Mouse (Mus musculus) lung, postnatal 0 days (tissue): ENCODE data around the gene Robo2. TPM values are rescaled to one million over a fixed set of nuclear protein-coding genes. Genes with fewer than 3 reads are reported as not detected.
"Not testable (repeated sequence)": the region's sequence is repeated elsewhere in the genome, so short reads cannot be mapped to it uniquely, and the experiment has no call there.

Source experiments
- ATAC-seq: fragments of 200-750 bp; cut with Nextera tagmentation; 2 replicates; pipeline ENCODE4 v1.8.0; 2017; ENCODE audit warnings: moderate library complexity
- DNase-seq: peaks from one replicate; pipeline ENCODE4 v3.0.0-alpha.2; 2016; ENCODE audit warnings: low spot score
- H3K27ac ChIP-seq: fragments of 300-500 bp; sonication (generic); 2 replicates; pipeline ENCODE4 v1.5.1; 2014; ENCODE audit warnings: antibody characterized with exemption, mild to moderate bottlenecking, low read length, mixed read lengths
- H3K27me3 ChIP-seq: fragments of 300-500 bp; sonication (generic); replicated peaks from 2 replicates; pipeline ENCODE4 v1.6.1; 2014; ENCODE audit warnings: low read length, mixed read lengths; ENCODE audit not compliant: insufficient read depth
- H3K36me3 ChIP-seq: fragments of 300-500 bp; sonication (generic); 2 replicates; pipeline ENCODE4 v1.6.1; 2014; ENCODE audit warnings: low read length, mixed read lengths; ENCODE audit not compliant: insufficient read depth
- H3K4me1 ChIP-seq: fragments of 300-500 bp; sonication (generic); 2 replicates; pipeline ENCODE4 v1.6.1; 2014; ENCODE audit warnings: antibody characterized with exemption, low read depth, low read length, mixed read lengths; ENCODE audit not compliant: insufficient read depth
- H3K4me2 ChIP-seq: fragments of 300-500 bp; sonication (generic); replicated peaks from 2 replicates; pipeline ENCODE4 v1.6.1; 2014; ENCODE audit warnings: low read depth, mild to moderate bottlenecking, low read length, moderate library complexity, mixed read lengths
- H3K4me3 ChIP-seq: fragments of 300-500 bp; sonication (generic); 2 replicates; pipeline ENCODE4 v1.5.1; 2014; ENCODE audit warnings: low read depth, low read length
- H3K9ac ChIP-seq: fragments of 300-500 bp; sonication (generic); replicated peaks from 2 replicates; pipeline ENCODE4 v1.6.1; 2014; ENCODE audit warnings: low read depth, mild to moderate bottlenecking
- H3K9me3 ChIP-seq: fragments of 300-500 bp; sonication (generic); 2 replicates; pipeline ENCODE4 v1.6.1; 2016; ENCODE audit warnings: low read length, mixed read lengths
- CTCF ChIP-seq: IDR thresholded peaks from 2 replicates; pipeline ENCODE4 v1.5.1; 2016; ENCODE audit warnings: antibody characterized with exemption, mild to moderate bottlenecking
- EP300 ChIP-seq: IDR thresholded peaks from 2 replicates; pipeline ENCODE4 v1.6.1; 2016; ENCODE audit warnings: antibody characterized with exemption, mild to moderate bottlenecking, control low read depth
- WGBS: fragments of 180-500 bp; shearing (Covaris S2); extraction: QIAGEN DNeasy Blood & Tissue Kit; methylation state at CpG from one replicate; pipeline ENCODE4 v1.1.7; 2014; 5-methylcytosine and 5-hydroxymethylcytosine counted together
- polyA plus RNA-seq: library from polyadenylated mRNA; unstranded; fragments of >200 nt; fragmentation: Nextera tagmentation; extraction: Ambion mirVana; gene quantifications from 2 replicates; pipeline ENCODE4 v1.2.1, GENCODE M21; 2015

The Robo2 gene
- polyA plus RNA-seq, 1 experiment from 2014 or later, result 13.3 TPM

- no peak for DNase-seq
- ATAC-seq, result no peak
- 87% methylated on average over 5 of the region's 5 CpGs for WGBS
- Histone ChIP-seq H3K36me3 (no peaks in the 10 kb centered on the region), H3K27me3 (no peaks in the 10 kb centered on the region), H3K4me3 (no peak overlapping the region), H3K9ac (no peak overlapping the region), H3K9me3 (no peaks in the 10 kb centered on the region), H3K27ac (no peak overlapping the region), H3K4me2 (no peak overlapping the region), H3K4me1 (no peaks in the 10 kb centered on the region)
- TF ChIP-seq CTCF, result no peak
- no peak for TF ChIP-seq EP300
These were observed 283.1 kb downstream of the Robo2 start for GRCm38 (mm10) chr16:74128443-74128983.

- no peak overlapping the region for H3K4me2 ChIP-seq
- H3K27ac ChIP-seq, result no peak overlapping the region
- ATAC-seq (no peak), DNase-seq (no peak)
- H3K27me3 ChIP-seq, result no peaks in the 10 kb centered on the region
- H3K9ac ChIP-seq, result no peak overlapping the region
- no peak overlapping the region for H3K4me3 ChIP-seq
- WGBS, result 84% methylated on average over 3 of the region's 3 CpGs
- H3K36me3 ChIP-seq, result no peaks in the 10 kb centered on the region
- H3K4me1 ChIP-seq, result no peaks in the 10 kb centered on the region
- TF ChIP-seq EP300 (no peak), CTCF (no peak)
- H3K9me3 ChIP-seq, result no peaks in the 10 kb centered on the region
These were observed 298.5 kb downstream of the Robo2 start for GRCm38 (mm10) chr16:74113155-74113554.

DNA sequence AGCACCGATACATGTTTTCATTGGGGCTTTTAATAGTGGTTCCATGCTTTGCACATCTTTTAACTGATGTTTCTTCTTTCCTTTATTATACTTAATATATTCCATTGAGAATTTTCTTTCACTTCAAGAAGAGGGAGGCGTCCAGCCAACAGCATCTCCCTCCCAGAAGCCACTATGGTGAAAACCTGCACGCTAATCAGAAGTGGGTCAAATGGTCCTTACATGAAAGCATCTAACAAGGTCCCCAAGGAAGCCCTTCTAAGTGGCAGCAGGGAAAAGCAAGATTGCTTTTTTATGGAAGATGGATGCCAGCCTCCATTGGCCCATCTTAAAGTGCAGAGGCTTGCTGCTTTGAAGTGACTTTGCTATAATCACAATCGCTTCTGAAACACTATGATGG, 300.5 kb downstream of the Robo2 start:
- H3K27me3 ChIP-seq, result no peaks in the 10 kb centered on the region
- H3K4me3 ChIP-seq, result no peak overlapping the region
- H3K9ac ChIP-seq, result no peak overlapping the region
- no peak overlapping the region for H3K27ac ChIP-seq
- no peak for TF ChIP-seq EP300
- TF ChIP-seq CTCF, result no peak
- no peak overlapping the region for H3K4me2 ChIP-seq
- WGBS, result 79% methylated on average over 4 of the region's 4 CpGs
- H3K4me1 ChIP-seq, result no peaks in the 10 kb centered on the region
- ATAC-seq, result no peak
- no peak for DNase-seq
- H3K36me3 ChIP-seq, result no peaks in the 10 kb centered on the region
- H3K9me3 ChIP-seq, result no peaks in the 10 kb centered on the region

DNA sequence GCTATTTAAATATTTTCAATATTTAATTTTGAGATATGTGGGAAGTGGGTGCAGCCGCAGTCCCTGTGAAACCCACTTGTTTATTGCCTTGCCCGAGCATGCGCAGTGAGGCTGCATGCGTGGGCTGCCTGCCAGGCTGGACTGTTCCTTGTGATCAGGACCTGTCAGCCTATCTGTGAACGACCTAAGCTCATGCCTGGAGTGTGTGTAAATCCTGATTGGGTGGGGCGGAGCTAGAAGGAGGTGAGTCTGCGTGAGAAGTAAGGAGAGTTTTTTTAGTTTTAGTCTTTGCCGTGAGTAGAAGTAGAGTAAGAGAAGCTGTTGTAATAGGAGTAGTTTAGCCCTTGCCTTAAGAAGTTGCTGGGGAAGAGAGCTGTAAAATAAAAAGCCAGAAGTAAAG, 307.2 kb downstream of the Robo2 start:
- H3K27me3 ChIP-seq, ATAC-seq, H3K36me3 ChIP-seq, H3K4me3 ChIP-seq, H3K4me2 ChIP-seq, H3K4me1 ChIP-seq, DNase-seq, H3K9ac ChIP-seq, H3K27ac ChIP-seq, H3K9me3 ChIP-seq: not testable (repeated sequence)
- WGBS, result 76% methylated on average over 8 of the region's 8 CpGs

DNA sequence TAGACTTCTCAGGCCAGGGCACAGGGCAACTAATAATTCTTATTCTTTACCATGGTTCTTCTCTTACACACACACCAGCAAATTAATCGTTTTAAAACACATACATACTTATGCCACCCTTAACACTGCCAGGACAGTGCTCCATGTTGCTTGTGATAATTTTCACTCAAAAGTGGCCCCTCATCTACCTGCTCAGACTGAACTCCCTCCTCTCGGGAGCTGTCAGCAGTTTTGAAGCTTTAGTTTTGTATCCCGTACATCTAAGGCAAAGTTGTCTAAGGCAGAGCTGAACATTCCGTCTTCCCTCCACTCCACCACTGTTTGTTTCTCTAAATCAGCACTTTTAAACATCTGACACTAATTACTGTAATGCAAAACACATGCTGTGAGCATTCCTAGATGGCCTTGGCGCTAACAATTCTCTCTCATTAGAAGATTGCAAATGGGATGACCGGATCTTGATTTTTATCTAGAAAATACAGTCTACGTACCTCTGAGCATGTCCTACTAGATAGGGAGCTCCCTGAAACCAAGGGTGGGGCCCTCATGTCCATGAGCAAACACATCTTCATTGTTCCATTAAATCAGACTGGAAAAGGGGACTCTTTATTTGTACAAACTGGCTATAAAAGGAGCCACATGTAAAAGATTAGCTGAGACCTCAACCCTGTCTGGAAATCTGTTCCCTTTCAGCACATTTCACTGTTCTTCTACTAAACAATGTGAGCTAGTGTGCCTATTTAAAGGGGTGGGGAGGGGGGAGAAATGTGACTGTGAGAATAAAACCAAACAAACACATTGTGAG, 318.4 kb downstream of the Robo2 start:
- TF ChIP-seq CTCF (no peak), EP300 (no peak)
- Histone ChIP-seq H3K27me3 (no peaks in the 10 kb centered on the region), H3K27ac (no peak overlapping the region), H3K9ac (no peak overlapping the region), H3K4me3 (no peak overlapping the region), H3K4me2 (no peak overlapping the region), H3K36me3 (no peaks in the 10 kb centered on the region), H3K9me3 (no peaks in the 10 kb centered on the region), H3K4me1 (no peaks in the 10 kb centered on the region)
- ATAC-seq (peak; percentile 47; the same call in 1 of the 2 replicates), DNase-seq (no peak)
- WGBS, result 50% methylated on average over 7 of the region's 7 CpGs

- no peaks in the 10 kb centered on the region for H3K4me1 ChIP-seq
- H3K4me2 ChIP-seq, result no peak overlapping the region
- 67% methylated on average over 1 of the region's 1 CpGs for WGBS
- no peak for DNase-seq
- no peak overlapping the region for H3K27ac ChIP-seq
- H3K4me3 ChIP-seq, result no peak overlapping the region
- no peak overlapping the region for H3K9ac ChIP-seq
- no peaks in the 10 kb centered on the region for H3K27me3 ChIP-seq
- ATAC-seq, result no peak
- TF ChIP-seq CTCF, result no peak
- no peak for TF ChIP-seq EP300
- no peaks in the 10 kb centered on the region for H3K36me3 ChIP-seq
- no peaks in the 10 kb centered on the region for H3K9me3 ChIP-seq
These were observed 321.7 kb downstream of the Robo2 start for GRCm38 (mm10) chr16:74089951-74090350.
